Mouse (Mus musculus): Measurements from ENCODE around the gene D430041D05Rik.
"Not testable (repeated sequence)": the region's sequence is repeated elsewhere in the genome, so short reads cannot be mapped to it uniquely, and the experiment has no call there.

D430041D05Rik gene

DNA sequence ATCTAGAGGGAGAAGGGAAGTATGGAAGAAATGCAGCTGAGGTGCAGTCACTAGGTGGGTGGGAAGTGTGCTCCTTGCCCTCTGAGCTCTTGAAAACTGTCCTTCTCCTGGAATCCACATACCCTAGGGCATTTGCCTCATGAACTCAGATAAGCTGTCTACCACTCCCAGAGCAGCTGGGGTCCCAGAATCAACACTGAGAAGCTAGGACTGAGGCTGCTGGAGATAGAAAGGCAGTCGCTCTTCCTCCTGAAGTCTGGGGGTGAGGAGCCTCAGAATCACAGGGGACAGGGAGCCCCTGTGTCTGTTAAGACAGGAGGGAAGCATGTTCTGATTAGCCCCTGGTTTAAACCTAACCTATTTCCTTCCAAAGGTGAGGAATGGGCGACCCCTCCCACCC lies 301.3 kb downstream of the D430041D05Rik start:
- no peak for DNase-seq

DNA sequence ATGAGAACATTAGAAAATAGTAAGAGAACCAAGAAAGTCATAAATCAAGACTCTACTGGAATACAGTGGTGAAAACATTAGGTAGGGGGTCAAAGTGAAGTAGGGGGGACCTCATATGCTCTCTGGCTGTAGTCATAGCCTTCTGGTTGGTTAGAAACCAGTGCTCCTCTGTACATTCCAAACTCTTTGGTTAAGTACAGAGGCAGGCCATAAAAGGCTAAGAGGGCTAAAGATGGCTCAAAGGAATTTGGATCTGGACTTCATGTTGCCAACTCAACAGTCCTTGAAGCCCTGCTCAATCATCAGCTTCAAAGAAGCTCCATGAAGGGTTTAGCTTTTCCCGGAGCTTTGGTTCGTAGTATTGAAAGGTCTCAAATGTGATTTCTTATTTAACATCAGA lies 301.8 kb downstream of the D430041D05Rik start:
- DNase-seq, result not testable (repeated sequence)

DNA sequence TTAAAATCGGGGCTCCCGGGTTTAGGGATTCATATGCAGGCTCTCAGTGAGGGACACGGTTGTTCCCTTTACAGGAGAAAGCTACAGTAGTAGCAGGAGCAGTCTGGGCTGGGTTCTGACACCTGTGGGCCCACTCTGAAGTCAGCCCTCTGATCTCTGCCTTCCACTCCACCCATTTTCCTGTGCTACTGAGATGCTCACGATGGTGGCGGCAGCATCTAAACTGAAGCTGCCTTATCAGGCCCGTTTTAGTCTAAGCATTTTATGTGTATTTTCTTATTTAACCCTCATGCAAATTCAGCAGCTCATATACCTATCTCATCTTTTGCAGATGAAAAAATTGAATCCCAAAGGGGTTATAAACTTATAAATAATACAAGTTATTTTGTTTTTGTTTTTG lies 306.0 kb downstream of the D430041D05Rik start:
- DNase-seq, result no peak

DNA sequence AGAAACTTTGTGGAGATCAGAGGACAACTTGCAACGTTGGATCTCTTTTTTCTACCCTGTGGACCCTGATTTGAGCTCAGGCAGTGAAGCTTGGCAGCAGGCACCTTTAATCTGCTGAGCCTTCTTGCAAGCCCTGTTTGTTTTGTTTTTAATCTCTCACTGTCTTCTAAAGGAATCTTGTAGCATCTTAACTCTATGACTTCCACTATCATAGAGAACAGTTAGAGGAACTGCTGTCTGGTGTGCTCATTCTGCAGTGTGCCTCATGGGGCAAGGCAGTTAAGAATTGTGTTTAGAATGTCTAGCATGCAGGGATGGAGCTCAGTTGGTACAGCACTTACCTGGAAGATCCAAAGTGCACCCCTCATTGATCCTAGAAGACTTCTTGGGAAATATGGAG lies 310.9 kb downstream of the D430041D05Rik start:
- no peak for DNase-seq

DNA sequence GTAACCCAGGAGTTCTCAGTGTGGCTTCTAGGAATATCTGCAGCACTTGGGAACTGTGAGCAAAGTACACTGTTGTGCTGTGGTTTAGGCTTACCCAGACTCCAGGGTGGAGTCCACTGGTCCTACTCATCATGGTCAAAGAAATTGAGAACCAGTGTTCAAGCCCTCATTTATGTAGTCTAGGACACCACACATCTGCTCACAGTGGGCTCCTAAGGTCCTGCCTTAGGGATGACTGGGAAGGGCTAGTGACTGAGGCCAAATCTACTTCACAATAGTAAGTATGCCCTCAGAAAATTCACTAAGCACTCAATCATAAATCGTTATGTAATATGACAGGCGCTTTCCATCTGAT lies 311.6 kb downstream of the D430041D05Rik start:
- DNase-seq, result no peak

DNA sequence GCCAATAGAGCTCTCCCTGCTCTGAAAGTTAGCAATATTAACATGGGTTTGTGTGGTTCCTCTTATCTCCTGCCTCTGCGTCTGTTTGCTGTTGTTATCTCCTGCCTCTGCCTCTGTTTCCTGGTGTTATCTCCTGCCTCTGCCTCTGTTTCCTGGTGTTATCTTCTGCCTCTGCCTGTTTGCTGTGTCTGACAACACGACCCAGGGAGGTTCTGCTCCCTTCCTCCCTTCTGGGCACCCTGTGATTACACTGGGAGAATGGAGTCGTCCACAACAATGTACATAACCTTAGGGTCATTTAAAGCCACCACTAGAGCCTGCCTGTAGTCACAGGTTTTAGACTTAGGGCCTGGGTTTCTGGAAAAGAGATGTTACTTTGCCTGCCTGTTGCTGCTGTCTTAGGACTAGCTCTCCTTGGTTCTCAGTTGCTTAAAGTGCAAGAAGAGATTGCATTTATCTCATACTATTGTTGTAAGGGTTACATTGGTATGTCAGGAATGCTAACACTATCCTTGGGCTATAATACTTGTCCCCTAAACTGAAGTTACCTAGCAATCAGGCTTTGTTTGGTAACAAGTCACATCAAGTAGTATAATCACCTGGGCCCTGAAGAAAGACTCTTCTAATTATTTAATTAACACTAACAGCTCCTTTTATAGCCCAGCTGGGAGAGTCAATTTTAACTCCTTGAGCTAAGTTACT lies 312.1 kb downstream of the D430041D05Rik start:
- no peak for DNase-seq

DNA sequence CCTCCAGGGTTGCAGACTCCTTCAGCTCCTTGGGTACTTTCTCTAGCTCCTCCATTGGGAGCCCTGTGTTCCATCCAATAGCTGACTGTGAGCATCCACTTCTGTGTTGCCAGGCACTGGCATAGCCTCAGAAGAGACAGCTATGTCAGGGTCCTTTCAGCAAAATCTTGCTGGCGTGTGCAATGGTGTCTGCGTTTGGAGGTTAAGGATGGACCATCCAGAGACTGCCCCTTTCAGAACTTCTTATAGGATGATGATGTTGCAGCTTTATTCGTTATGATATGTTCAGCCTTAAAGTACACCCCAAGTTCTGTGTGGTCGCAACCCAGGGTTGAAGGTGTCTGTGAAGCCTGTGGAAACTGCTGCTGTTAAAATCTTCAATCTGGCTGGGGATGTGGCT lies 313.4 kb downstream of the D430041D05Rik start:
- not testable (repeated sequence) for DNase-seq

DNA sequence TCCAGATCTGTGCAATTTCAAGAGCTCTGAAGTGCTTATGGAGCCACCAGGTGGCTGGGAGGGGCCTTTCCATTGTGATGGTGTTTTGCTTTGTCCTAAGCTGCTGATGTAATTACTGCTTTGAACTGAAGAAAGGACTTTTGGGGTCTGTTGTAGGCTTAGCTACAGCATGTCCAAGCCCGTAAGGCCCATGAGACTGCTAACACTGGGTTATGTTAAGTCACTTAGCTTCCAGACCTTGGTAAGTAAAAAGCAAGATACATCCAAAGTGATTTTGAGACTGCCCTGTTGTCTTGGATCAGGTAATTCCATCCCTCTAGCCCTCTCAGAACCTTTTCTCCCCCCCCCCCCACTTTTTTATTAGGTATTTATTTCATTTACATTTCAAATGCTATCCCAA lies 314.0 kb downstream of the D430041D05Rik start:
- not testable (repeated sequence) for DNase-seq

DNA sequence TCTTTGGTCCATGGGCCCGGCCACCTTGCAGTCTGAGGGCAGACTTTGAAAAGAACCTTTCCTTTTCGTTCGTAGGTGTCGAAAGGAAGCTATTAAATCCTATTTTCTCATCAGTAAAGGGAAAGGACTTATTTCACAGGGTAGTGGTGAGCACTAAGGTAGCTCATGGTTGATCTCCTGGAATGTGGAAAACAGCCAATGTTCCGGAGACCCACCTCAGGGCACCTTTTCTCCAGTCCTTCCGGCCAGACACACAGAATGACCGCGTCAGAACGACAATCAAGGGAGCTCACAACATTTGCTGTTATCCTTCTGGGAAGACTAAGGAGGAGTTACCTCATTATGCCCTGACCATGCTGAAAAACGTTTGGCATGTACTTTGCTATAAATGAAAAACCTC lies 314.6 kb downstream of the D430041D05Rik start:
- DNase-seq, result no peak

DNA sequence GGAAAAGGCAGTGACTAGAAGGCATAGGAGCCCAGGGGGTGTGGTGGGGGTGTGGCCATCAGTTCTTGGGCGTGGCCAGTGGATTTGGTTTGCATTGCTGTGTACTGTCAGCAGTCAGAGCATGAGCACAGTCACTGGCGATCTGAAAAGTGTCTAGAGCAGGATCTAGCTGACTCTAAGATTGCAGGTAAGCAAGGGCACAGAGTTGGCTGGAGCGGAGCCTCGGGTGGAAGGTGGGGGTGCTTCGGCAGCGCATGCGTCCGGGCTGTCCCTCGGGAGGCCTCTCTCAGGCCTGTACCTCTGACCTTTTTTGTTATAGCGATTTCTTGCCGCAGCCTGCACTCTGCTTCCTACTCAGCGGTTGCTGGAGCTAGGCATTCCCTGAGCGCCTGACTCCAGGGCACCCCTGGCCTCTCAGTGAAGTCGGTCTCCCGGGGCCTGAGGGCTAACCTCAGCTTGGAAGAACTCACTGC lies 315.0 kb downstream of the D430041D05Rik start, which contains the start of gene Cd59a:
Cd59a (plus strand) TSS at position 61 of the 473 bp plus-strand sequence.
- DNase-seq, result peak; percentile 44

DNA sequence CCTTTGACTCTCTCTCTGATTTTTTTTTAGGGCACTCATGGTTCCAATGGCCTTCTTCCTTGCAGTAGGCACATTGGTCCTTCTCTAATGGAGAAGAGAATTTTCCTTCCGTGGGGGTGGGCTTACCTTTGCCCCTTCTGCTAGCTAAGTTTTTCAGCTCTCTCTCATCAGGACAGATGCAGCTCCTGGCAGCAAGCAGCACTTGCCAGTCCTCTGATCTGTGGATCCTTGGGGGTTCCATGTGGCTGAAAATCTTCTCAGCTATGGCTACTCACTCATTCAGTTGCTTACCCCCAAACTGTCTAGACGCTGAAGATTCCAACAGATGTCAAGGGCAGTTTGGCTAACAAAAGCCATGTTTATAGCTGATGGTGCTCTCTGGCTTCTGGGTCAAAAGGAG lies 317.5 kb downstream of the D430041D05Rik start:
- no peak for DNase-seq

All from thymus, postnatal 25 days (tissue).